Mouse (Mus musculus) hindbrain, postnatal 0 days (tissue): Measurements from ENCODE around the gene Hadha. TPM values are rescaled to one million over a fixed set of nuclear protein-coding genes. Genes with fewer than 3 reads are reported as not detected.

Experiments
- ATAC-seq: fragments of 200-750 bp; cut with Nextera tagmentation; 2 replicates; pipeline ENCODE4 v1.8.0; 2017; ENCODE audit warnings: mild to moderate bottlenecking, moderate TSS enrichment, moderate library complexity
- DNase-seq: peaks from one replicate; pipeline ENCODE4 v3.0.0-alpha.2; 2015; ENCODE audit warnings: low spot score
- H3K27ac ChIP-seq: fragments of 300-500 bp; sonication (generic); 2 replicates; pipeline ENCODE4 v1.5.1; 2014; ENCODE audit warnings: mild to moderate bottlenecking
- H3K27me3 ChIP-seq: fragments of 300-500 bp; sonication (generic); 2 replicates; pipeline ENCODE4 v1.6.1; 2014; ENCODE audit warnings: low read length, mixed read lengths; ENCODE audit not compliant: insufficient read depth
- H3K36me3 ChIP-seq: fragments of 300-500 bp; sonication (generic); 2 replicates; pipeline ENCODE4 v1.6.1; 2014; ENCODE audit warnings: low read length, mixed read lengths; ENCODE audit not compliant: insufficient read depth
- H3K4me1 ChIP-seq: fragments of 300-500 bp; sonication (generic); 2 replicates; pipeline ENCODE4 v1.6.1; 2014; ENCODE audit warnings: antibody characterized with exemption, low read length, mixed read lengths; ENCODE audit not compliant: insufficient read depth
- H3K4me2 ChIP-seq: fragments of 300-500 bp; sonication (generic); 2 replicates; pipeline ENCODE4 v1.6.1; 2014; ENCODE audit warnings: low read depth, mild to moderate bottlenecking, low read length, moderate library complexity, mixed read lengths
- H3K4me3 ChIP-seq: fragments of 300-500 bp; sonication (generic); 2 replicates; pipeline ENCODE4 v1.5.1; 2014; ENCODE audit warnings: low read length
- H3K9ac ChIP-seq: fragments of 300-500 bp; sonication (generic); replicated peaks from 2 replicates; pipeline ENCODE4 v1.6.1; 2014; ENCODE audit warnings: mild to moderate bottlenecking, low read length, moderate library complexity, mixed read lengths
- H3K9me3 ChIP-seq: fragments of 300-500 bp; sonication (generic); 2 replicates; pipeline ENCODE4 v1.6.1; 2016; ENCODE audit warnings: low read length, mixed read lengths
- CTCF ChIP-seq: IDR thresholded peaks from 2 replicates; pipeline ENCODE4 v1.5.1; 2016; ENCODE audit warnings: antibody characterized with exemption, control low read depth, low read depth
- whole genome bisulfite sequencing: fragments of 180-500 bp; shearing (Covaris S2); extraction: QIAGEN DNeasy Blood & Tissue Kit; methylation state at CpG from one replicate; pipeline ENCODE4 v1.1.7; 2014; 5-methylcytosine and 5-hydroxymethylcytosine counted together
- polyA plus RNA-seq: library from polyadenylated mRNA; unstranded; fragments of >200 nt; fragmentation: Nextera tagmentation; extraction: Ambion mirVana; gene quantifications from 2 replicates; pipeline ENCODE4 v1.2.1, GENCODE M21; 2015
- total RNA-seq: library from RNA; depleted of rRNA; stranded (reverse); fragments of >200 nt; gene quantifications from 2 replicates; pipeline ENCODE4 v1.2.3, GENCODE M21; 2014

Hadha gene
- total and polyA plus RNA-seq, 2 experiments from 2014 or later, result 50.4 to 68.0 TPM

DNA sequence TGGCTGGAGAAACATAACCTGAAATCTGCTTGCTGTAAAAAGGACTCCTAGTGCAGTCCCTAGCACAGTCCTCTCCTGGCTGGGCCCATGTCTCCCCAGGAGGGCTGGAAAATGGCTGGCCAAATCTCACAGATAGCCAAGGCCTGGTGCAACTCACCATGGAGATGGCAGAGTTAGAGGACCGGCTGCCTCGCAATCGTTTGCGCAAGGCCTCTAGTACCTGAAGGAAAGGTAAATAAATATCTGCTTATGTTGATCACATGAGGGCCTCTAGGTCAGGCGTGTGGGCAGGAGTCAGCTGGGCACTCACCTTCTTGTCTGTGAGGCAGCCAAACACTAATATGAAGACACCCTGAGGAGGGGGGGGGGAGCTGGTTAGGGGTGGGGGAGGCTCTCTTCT is 40.4 kb upstream of the Hadha start:
- ATAC-seq (no peak), DNase-seq (no peak)
- no peak for TF ChIP-seq CTCF
- H3K4me3 ChIP-seq, result no peak overlapping the region
- H3K9me3 ChIP-seq, result no peaks in the 10 kb centered on the region
- no peak overlapping the region for H3K4me2 ChIP-seq
- H3K9ac ChIP-seq, result no peak overlapping the region
- H3K27me3 ChIP-seq, result no peaks in the 10 kb centered on the region
- no peak overlapping the region for H3K27ac ChIP-seq
- no peaks in the 10 kb centered on the region for H3K36me3 ChIP-seq
- H3K4me1 ChIP-seq, result no peaks in the 10 kb centered on the region
- 92% methylated on average over 5 of the region's 5 CpGs for WGBS

DNA sequence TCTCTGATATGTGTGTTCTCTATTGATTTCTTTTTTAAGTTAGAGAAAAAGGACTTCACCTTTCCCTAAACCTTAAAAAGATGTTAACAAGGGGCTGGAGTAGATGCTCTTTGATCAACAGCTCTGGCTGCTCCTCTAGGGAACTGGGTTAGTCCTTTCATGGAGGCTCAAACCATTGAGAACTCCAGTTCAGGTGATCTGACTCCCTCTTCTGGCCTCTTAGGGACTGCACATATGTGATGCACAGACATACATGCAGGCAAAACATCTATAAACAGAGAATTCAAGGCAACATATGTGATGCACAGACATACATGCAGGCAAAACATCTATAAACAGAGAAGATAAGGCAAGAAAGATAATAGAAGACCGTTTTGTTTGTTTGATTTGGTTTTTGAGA is 37.5 kb upstream of the Hadha start:
- H3K9ac ChIP-seq, result no peak overlapping the region
- WGBS, result 91% methylated on average over 1 of the region's 1 CpGs
- no peaks in the 10 kb centered on the region for H3K9me3 ChIP-seq
- H3K4me3 ChIP-seq, result no peak overlapping the region
- H3K36me3 ChIP-seq, result no peaks in the 10 kb centered on the region
- ATAC-seq, result no peak
- H3K4me2 ChIP-seq, result no peak overlapping the region
- DNase-seq, result no peak
- no peak overlapping the region for H3K27ac ChIP-seq
- peak; percentile 24; the same call in 1 of the 2 replicates for TF ChIP-seq CTCF
- no peaks in the 10 kb centered on the region for H3K4me1 ChIP-seq
- H3K27me3 ChIP-seq, result no peaks in the 10 kb centered on the region

DNA sequence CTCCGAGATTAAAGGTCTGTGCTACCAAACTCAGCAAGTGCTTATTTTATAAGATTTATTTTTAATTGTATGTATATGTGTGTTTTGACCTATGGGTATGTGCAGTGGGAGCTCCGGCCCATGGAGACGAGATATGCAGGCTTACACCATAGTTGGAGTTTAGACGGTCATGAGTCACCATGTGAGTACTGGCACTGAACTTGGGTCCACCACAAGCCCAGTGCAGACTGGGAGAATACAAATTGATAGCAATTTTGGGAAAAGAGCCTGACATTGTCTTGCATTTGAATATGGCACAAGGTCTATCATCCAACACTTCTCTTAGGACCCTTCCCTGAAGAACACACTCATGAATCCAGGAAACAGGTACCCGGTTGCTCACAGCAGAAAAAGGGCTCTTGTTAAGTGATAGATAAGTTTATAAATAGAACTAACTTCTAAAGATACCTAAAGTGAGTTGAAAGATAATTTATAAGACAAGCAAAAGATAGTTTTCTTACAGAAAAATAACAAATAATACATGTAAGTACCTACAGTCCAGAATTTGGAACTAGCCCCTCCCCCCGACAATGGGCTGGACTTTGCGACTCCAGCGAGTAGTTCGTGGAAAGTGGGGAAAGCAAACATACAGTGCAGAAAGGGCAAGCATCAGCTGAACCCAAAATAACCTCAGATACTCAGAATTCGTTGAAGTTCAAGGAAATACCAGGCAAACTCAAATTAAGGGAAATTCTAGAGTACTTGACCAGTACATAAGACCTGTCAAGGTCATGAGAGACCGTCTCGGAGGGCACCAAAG is 32.9 kb upstream of the Hadha start:
- Histone ChIP-seq H3K27ac (no peak overlapping the region), H3K36me3 (peaks cover 20% of the 10 kb centered on the region), H3K27me3 (no peaks in the 10 kb centered on the region), H3K9me3 (no peaks in the 10 kb centered on the region), H3K9ac (no peak overlapping the region), H3K4me3 (no peak overlapping the region), H3K4me1 (no peaks in the 10 kb centered on the region), H3K4me2 (no peak overlapping the region)
- 94% methylated on average over 12 of the region's 12 CpGs for WGBS
- no peak for TF ChIP-seq CTCF
- ATAC-seq (no peak), DNase-seq (no peak)

DNA sequence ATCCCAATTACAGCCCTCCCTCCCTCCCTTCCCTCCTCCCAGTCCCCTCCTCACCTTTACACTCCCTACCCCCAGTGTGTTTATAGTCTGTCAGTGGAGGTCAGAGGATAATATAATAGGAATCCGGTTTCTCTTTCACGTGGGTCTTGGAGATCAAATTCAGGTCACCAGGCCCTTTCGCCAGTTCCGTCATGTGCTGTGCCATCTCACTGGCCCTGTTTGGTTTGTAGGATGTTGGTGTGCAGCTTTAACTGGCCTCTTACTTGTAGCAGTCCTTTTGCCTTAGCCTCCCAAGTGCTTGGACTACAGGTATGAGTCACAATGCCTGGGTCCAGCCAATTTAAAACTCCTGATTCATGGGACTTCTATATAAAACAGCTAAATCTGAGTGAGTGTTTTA is 20.8 kb upstream of the Hadha start:
- Histone ChIP-seq H3K4me1 (no peaks in the 10 kb centered on the region), H3K27me3 (no peaks in the 10 kb centered on the region), H3K9ac (no peak overlapping the region), H3K36me3 (peaks cover 40% of the 10 kb centered on the region), H3K9me3 (no peaks in the 10 kb centered on the region), H3K4me3 (no peak overlapping the region), H3K4me2 (no peak overlapping the region), H3K27ac (no peak overlapping the region)
- DNase-seq, result no peak
- TF ChIP-seq CTCF, result no peak
- ATAC-seq, result no peak
- WGBS, result 76% methylated on average over 4 of the region's 4 CpGs

DNA sequence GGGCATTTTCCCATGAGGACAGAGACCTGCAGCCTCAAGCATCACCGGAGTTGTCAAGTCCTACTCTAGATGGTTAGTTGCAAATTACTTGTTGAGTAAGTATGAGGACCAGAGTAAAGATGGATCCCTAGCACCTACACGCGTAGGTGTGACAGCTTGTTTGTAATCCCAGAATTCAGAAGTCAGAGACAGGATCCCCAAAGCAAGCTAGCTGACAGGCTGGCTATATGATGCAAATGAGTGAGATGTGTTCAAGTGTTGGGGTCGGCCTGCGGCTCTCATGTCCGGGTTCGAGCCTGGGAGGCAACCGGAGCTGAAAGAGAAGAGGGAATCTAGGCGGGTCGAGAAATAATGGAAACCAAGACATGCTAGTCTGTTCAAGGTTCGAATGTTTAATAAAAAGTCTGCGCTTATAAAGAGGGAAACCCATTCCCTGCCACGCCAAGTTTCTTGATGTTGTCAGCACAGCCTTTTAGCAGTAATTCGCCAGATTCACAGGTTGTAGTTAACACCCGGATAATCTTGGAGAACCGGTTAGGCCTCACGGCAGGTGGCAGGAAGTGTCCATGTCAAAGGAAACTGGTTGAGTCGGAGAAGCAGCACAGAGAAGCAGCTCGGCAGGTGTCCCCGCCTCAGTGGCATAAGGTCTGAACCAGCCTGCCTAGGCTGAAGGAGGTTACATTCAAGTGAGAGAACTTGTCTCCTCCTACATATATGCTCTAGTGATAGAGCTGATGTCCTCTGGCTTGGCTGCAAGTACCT is 18.1 kb upstream of the Hadha start:
- H3K36me3 ChIP-seq, result peaks cover 46% of the 10 kb centered on the region
- no peak for ATAC-seq
- no peaks in the 10 kb centered on the region for H3K4me1 ChIP-seq
- H3K27me3 ChIP-seq, result no peaks in the 10 kb centered on the region
- WGBS, result 56% methylated on average over 20 of the region's 20 CpGs
- DNase-seq, result no peak
- no peak overlapping the region for H3K4me2 ChIP-seq
- no peak overlapping the region for H3K4me3 ChIP-seq
- TF ChIP-seq CTCF, result no peak
- H3K9me3 ChIP-seq, result no peaks in the 10 kb centered on the region
- H3K27ac ChIP-seq, result no peak overlapping the region
- H3K9ac ChIP-seq, result no peak overlapping the region

DNA sequence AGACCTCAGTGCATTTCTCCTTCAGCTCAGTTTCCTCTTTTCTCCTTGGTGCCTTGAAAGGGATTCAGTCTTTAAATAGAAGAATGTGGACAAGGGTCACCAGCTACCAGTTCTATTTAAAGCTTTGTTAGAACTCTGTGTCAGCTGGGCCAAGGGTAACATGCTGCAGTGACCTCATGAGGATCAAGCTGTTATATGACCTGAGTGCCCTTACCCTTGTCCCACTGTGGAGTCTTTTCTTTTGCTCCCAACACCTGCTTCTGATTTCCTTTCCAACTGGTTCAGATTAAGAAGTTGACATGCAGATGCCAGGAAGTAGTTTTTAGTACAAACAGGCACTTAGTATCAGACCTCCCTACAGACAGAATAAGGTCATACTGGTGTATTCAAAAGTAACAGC is 17.2 kb upstream of the Hadha start:
- no peak overlapping the region for H3K4me2 ChIP-seq
- no peak overlapping the region for H3K27ac ChIP-seq
- H3K4me1 ChIP-seq, result no peaks in the 10 kb centered on the region
- H3K4me3 ChIP-seq, result no peak overlapping the region
- DNase-seq (no peak), ATAC-seq (no peak)
- TF ChIP-seq CTCF, result no peak
- no peaks in the 10 kb centered on the region for H3K9me3 ChIP-seq
- no peaks in the 10 kb centered on the region for H3K27me3 ChIP-seq
- no peak overlapping the region for H3K9ac ChIP-seq
- peaks cover 46% of the 10 kb centered on the region for H3K36me3 ChIP-seq
